ENCODE assay signal across 13 mouse cellular contexts in the genomic region with DNA sequence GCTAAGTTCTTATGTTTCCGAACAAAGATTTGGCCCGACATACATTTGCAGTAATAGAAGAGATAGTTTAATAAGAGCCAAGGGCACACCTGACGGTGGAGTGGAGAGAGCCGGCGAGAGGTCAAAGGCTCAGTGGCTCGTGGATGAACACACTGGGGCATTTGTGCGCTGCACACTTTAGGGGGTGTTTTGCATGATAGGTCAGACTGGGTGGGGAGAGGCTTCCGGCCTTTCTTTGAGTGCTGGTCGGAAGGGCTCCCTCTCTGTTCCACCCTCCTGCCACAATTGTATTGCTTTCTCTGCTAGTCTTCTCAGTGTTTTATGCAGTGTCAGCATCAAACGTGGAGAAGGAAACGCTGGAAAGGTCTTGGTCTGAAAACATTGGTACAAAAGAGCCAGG.
"Had no signal": no experiment of that assay in that cellular context is flagged by ENCODE, and none has a peak within 500 bp of the region (broad histone marks: within the 10 kb centered on the region; RNA-seq: fewer than 3 reads in every experiment).

No protein-coding gene starts in this region.

- H3K27ac ChIP-seq: kidney, embryonic 15.5 days; limb, embryonic 13.5 days; liver, embryonic 14.5 days had no signal

- H3K9ac ChIP-seq: kidney, embryonic 15.5 days; limb, embryonic 13.5 days; liver, embryonic 14.5 days; neural tube, embryonic 12.5 days had no signal

- H3K4me3 ChIP-seq: kidney, embryonic 15.5 days; limb, embryonic 13.5 days; myocyte; neural tube, embryonic 12.5 days had no signal

- DNase-seq: kidney, adult 18-20 months; kidney, postnatal 14 days; left cerebral cortex, postnatal 4 days; lung, adult 18-20 months; right cerebral cortex, postnatal 4 days; spleen, adult 18-20 months; thymus, adult 18-20 months; thymus, postnatal 25 days had no signal

- H3K36me3 ChIP-seq: kidney, embryonic 15.5 days; limb, embryonic 13.5 days; neural tube, embryonic 12.5 days had no signal

- H3K9me3 ChIP-seq: kidney, embryonic 15.5 days; limb, embryonic 13.5 days; neural tube, embryonic 12.5 days had no signal

- H3K27me3 ChIP-seq: kidney, embryonic 15.5 days; limb, embryonic 13.5 days; neural tube, embryonic 12.5 days had no signal

- H3K4me2 ChIP-seq: kidney, embryonic 15.5 days; limb, embryonic 13.5 days; neural tube, embryonic 12.5 days had no signal
